Mouse (Mus musculus) E14TG2a.4 (cell line): ENCODE measurements around the gene Rph3al.

Experiments
- CTCF ChIP-seq: conservative IDR thresholded peaks from 2 replicates; pipeline ENCODE4 v1.5.1; 2014; ENCODE audit warnings: low read length
- NANOG ChIP-seq: IDR thresholded peaks from 2 replicates; pipeline ENCODE4 v1.6.1; 2014; ENCODE audit warnings: borderline replicate concordance, low read length, mixed read lengths

- TF ChIP-seq CTCF, result no peak
- no peak for TF ChIP-seq NANOG
These were observed 98.4 kb downstream of the Rph3al start for GRCm38 (mm10) chr11:75839536-75840430.
